Mouse (Mus musculus): Measurements from ENCODE around the gene Csnk1g1. TPM values are rescaled to one million over a fixed set of nuclear protein-coding genes. Genes with fewer than 3 reads are reported as not detected.
A peak's percentile ranks its signal among the peaks of the same experiment; 100 is the strongest.

Gene Csnk1g1
- polyA plus RNA-seq, 1 experiment from 2014 or later, result 8.4 TPM

DNA sequence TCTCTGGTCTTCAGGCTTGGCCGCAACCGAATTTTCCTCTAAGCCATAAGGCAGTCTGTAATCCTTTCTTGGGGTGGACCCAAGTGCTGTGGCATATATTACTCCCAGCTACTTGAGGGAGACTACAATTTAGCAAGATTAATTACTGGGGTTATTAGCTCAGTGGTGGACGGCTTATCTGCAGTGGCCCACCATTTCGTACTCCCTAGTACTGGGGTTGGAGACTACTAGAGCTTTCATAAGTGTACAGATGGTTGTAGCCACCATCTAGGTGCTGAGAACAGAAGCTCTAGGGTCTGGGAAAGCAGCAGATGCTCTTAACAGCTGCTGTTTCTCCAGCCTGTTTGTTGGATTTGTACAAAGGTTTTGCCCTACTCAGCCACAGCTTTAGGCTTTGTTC, 152.3 kb downstream of the Csnk1g1 start:
- Histone ChIP-seq H3K27me3 (replicated peaks; ENCODE audit: insufficient read depth, low read length) (no peaks in the 10 kb centered on the region), H3K4me2 (replicated peaks; ENCODE audit: low read depth, low read length) (peak overlapping the region; percentile 72), H3K4me3 (ENCODE audit: low read depth, low read length) (peak overlapping the region; percentile 77), H3K27ac (ENCODE audit: low read length) (no peak overlapping the region), H3K9ac (replicated peaks; ENCODE audit: low read depth) (peak overlapping the region; percentile 78), H3K4me1 (ENCODE audit: insufficient read depth, low read depth, low read length) (peaks cover 8% of the 10 kb centered on the region; the same call in 1 of the 2 replicates), H3K36me3 (ENCODE audit: insufficient read depth, low read length) (peaks cover 9% of the 10 kb centered on the region; the same call in 1 of the 2 replicates), H3K9me3 (ENCODE audit: low read length) (no peaks in the 10 kb centered on the region)
- TF ChIP-seq CTCF (IDR thresholded peaks at IDR 0.05) (no peak), EP300 (IDR thresholded peaks at IDR 0.05) (no peak)
- no peak for ATAC-seq
- no peak for DNase-seq (ENCODE audit: low spot score)
- WGBS, result 5% methylated on average over 4 of the region's 4 CpGs

DNA sequence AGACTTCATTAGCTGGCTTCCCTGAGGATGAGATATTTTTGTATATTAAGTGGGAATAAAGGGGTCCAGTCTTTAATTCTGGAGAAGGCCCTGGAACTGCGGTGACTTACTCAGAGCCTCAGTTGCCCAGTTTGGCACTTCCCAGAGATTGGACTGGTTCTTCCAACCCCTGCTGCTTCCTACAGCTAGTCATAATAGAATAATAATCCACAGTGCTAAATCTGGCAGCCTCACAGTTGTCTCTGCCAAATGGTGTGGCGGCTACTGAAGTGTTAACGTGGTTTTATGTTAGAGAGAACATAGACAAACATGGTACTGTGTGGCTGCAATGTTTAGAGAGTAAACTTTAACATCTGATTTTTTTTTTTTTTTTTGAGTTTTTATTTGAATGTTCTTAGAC, 152.9 kb downstream of the Csnk1g1 start:
- Histone ChIP-seq H3K9ac (replicated peaks; ENCODE audit: low read depth) (no peak overlapping the region), H3K4me1 (ENCODE audit: insufficient read depth, low read depth, low read length) (peaks cover 8% of the 10 kb centered on the region; the same call in 1 of the 2 replicates), H3K36me3 (ENCODE audit: insufficient read depth, low read length) (peaks cover 16% of the 10 kb centered on the region; the same call in 1 of the 2 replicates), H3K9me3 (ENCODE audit: low read length) (no peaks in the 10 kb centered on the region), H3K27ac (ENCODE audit: low read length) (no peak overlapping the region), H3K27me3 (replicated peaks; ENCODE audit: insufficient read depth, low read length) (no peaks in the 10 kb centered on the region), H3K4me2 (replicated peaks; ENCODE audit: low read depth, low read length) (0 out of 2 replicates have a peak overlapping the region, but pooled peaks have one; percentile 72), H3K4me3 (ENCODE audit: low read depth, low read length) (no peak overlapping the region)
- DNase-seq (ENCODE audit: low spot score) (no peak), ATAC-seq (no peak)
- WGBS, result 59% methylated on average over 3 of the region's 3 CpGs
- TF ChIP-seq CTCF (IDR thresholded peaks at IDR 0.05), result no peak
- no peak for TF ChIP-seq EP300 (IDR thresholded peaks at IDR 0.05)

DNA sequence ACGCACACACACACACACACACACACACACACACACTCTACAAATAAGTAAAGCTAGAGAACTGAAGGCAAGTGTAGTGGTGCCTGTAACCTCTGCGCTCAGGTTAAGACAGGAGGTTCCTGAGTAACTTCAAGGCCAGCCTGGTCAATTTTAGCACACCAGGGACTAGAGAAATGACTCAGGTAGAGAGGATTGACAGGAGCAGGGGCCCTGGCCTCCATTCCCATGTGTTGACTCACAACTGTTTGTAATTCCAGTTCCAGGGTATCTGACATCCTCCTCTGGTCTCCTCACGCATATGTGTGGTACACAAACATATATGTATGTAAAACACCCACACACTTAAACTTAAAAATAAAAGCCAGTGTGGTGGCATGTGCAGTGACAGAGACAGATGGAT, 154.7 kb downstream of the Csnk1g1 start:
- H3K4me1 ChIP-seq (ENCODE audit: insufficient read depth, low read depth, low read length), result peaks cover 8% of the 10 kb centered on the region; the same call in 1 of the 2 replicates
- peaks cover 23% of the 10 kb centered on the region; the same call in 1 of the 2 replicates for H3K36me3 ChIP-seq (ENCODE audit: insufficient read depth, low read length)
- H3K4me3 ChIP-seq (ENCODE audit: low read depth, low read length), result no peak overlapping the region
- ATAC-seq (no peak), DNase-seq (ENCODE audit: low spot score) (no peak)
- H3K9ac ChIP-seq (replicated peaks; ENCODE audit: low read depth), result no peak overlapping the region
- no peak overlapping the region for H3K4me2 ChIP-seq (replicated peaks; ENCODE audit: low read depth, low read length)
- WGBS, result 89% methylated on average over 3 of the region's 3 CpGs
- no peak for TF ChIP-seq CTCF (IDR thresholded peaks at IDR 0.05)
- TF ChIP-seq EP300 (IDR thresholded peaks at IDR 0.05), result no peak
- H3K9me3 ChIP-seq (ENCODE audit: low read length), result no peaks in the 10 kb centered on the region
- H3K27ac ChIP-seq (ENCODE audit: low read length), result no peak overlapping the region
- no peaks in the 10 kb centered on the region for H3K27me3 ChIP-seq (replicated peaks; ENCODE audit: insufficient read depth, low read length)

DNA sequence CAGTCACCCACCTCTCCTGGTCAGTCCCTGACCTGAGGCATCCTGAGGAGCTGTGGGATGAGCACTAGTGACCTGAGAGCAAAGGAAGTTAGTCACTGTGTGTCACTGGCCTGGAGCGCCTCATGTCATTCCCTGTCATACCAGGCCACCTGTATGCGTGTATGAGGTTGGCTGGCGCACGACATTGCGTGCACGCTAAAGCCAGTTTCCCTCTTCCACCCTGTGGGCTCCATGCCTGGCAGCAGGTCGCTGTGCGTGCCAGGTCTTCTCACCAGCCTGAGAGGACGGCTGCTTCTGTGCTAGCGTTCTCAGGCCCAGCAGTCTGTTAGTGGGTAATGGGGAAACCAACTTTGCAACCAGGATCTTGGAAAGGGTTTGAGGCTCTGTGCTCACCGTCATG, 155.6 kb downstream of the Csnk1g1 start:
- Histone ChIP-seq H3K36me3 (ENCODE audit: insufficient read depth, low read length) (peaks cover 23% of the 10 kb centered on the region; the same call in 1 of the 2 replicates), H3K9ac (replicated peaks; ENCODE audit: low read depth) (no peak overlapping the region), H3K27me3 (replicated peaks; ENCODE audit: insufficient read depth, low read length) (0 out of 2 replicates have a peak, but pooled peaks cover 3% of the 10 kb centered on the region), H3K9me3 (ENCODE audit: low read length) (no peaks in the 10 kb centered on the region), H3K4me2 (replicated peaks; ENCODE audit: low read depth, low read length) (no peak overlapping the region), H3K4me3 (ENCODE audit: low read depth, low read length) (no peak overlapping the region), H3K4me1 (ENCODE audit: insufficient read depth, low read depth, low read length) (peaks cover 14% of the 10 kb centered on the region), H3K27ac (ENCODE audit: low read length) (no peak overlapping the region)
- TF ChIP-seq CTCF (IDR thresholded peaks at IDR 0.05) (no peak), EP300 (IDR thresholded peaks at IDR 0.05) (no peak)
- ATAC-seq, result no peak
- no peak for DNase-seq (ENCODE audit: low spot score)
- 93% methylated on average over 11 of the region's 11 CpGs for WGBS

DNA sequence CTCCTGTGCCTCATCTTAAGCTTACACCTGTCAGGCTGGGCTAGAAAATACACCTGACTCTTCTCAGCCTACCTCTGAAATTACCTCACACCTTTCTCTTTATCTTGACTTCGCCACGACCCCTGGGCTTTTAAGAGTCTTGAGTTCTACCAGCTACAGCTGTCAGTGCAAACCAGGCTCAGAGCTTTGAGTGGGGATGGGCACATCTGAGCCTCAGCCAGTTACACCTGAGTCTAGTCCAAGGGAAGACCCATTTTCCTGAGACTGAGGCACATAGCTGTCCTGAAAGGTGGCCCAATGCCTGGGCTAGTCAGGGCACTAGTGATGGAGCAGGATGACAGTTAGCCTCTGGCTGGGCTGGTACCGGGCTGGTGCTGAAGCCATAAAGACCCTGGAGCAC, 158.1 kb downstream of the Csnk1g1 start:
- H3K4me3 ChIP-seq (ENCODE audit: low read depth, low read length), result no peak overlapping the region
- ATAC-seq (no peak), DNase-seq (ENCODE audit: low spot score) (no peak)
- peaks cover 8% of the 10 kb centered on the region for H3K4me1 ChIP-seq (ENCODE audit: insufficient read depth, low read depth, low read length)
- H3K27ac ChIP-seq (ENCODE audit: low read length), result no peak overlapping the region
- H3K27me3 ChIP-seq (replicated peaks; ENCODE audit: insufficient read depth, low read length), result peaks cover 3% of the 10 kb centered on the region; the same call in 1 of the 2 replicates
- 81% methylated on average over 3 of the region's 3 CpGs for WGBS
- no peaks in the 10 kb centered on the region for H3K9me3 ChIP-seq (ENCODE audit: low read length)
- TF ChIP-seq CTCF (IDR thresholded peaks at IDR 0.05), result no peak
- no peak for TF ChIP-seq EP300 (IDR thresholded peaks at IDR 0.05)
- H3K9ac ChIP-seq (replicated peaks; ENCODE audit: low read depth), result no peak overlapping the region
- H3K4me2 ChIP-seq (replicated peaks; ENCODE audit: low read depth, low read length), result no peak overlapping the region
- H3K36me3 ChIP-seq (ENCODE audit: insufficient read depth, low read length), result peaks cover 23% of the 10 kb centered on the region; the same call in 1 of the 2 replicates

DNA sequence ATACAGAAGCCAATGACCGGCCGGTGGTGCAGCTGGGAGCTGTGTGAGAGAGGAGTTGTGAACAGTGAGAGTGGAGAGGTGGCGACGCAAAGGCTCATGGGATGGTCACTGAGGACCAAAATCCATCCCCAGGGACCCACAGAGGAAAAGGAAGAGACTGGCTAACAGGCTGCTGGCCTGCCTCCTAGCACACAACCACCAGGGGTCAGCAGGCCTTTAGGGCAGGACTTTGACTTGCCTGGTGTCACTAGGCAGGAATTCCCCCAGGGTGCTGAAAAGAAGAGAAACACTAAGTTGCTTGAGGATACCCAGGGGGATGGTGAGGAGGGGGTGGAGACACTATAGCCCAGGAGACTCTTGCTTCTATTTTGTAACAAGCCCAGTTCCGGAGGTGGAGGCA, 158.8 kb downstream of the Csnk1g1 start:
- H3K4me1 ChIP-seq (ENCODE audit: insufficient read depth, low read depth, low read length), result peaks cover 8% of the 10 kb centered on the region
- H3K9me3 ChIP-seq (ENCODE audit: low read length), result no peaks in the 10 kb centered on the region
- no peak overlapping the region for H3K4me3 ChIP-seq (ENCODE audit: low read depth, low read length)
- H3K36me3 ChIP-seq (ENCODE audit: insufficient read depth, low read length), result peaks cover 23% of the 10 kb centered on the region; the same call in 1 of the 2 replicates
- H3K9ac ChIP-seq (replicated peaks; ENCODE audit: low read depth), result no peak overlapping the region
- DNase-seq (ENCODE audit: low spot score) (peak; percentile 72), ATAC-seq (peak; percentile 22; the same call in 1 of the 2 replicates)
- H3K4me2 ChIP-seq (replicated peaks; ENCODE audit: low read depth, low read length), result no peak overlapping the region
- H3K27ac ChIP-seq (ENCODE audit: low read length), result no peak overlapping the region
- peaks cover 3% of the 10 kb centered on the region; the same call in 1 of the 2 replicates for H3K27me3 ChIP-seq (replicated peaks; ENCODE audit: insufficient read depth, low read length)
- 27% methylated on average over 5 of the region's 5 CpGs for WGBS
- TF ChIP-seq EP300 (IDR thresholded peaks at IDR 0.05) (no peak), CTCF (IDR thresholded peaks at IDR 0.05) (peak; percentile 87)

Measured in lung, postnatal 0 days (tissue).